Mouse (Mus musculus) layer of hippocampus, adult 18-20 months (tissue): ENCODE data around the gene Nfib. TPM values are rescaled to one million over a fixed set of nuclear protein-coding genes. Genes with fewer than 3 reads are reported as not detected.
A peak's percentile ranks its signal among the peaks of the same experiment; 100 is the strongest.

Experiments
- DNase-seq, 2 experiments: peaks; one replicate each; pipeline ENCODE4 v3.0.0; 2022; ENCODE audit warnings: low spot score in 2 of 2
- total RNA-seq, 2 experiments: library from RNA; stranded (reverse); gene quantifications; 2 replicates each; pipeline ENCODE4 v1.2.3; 2021

The Nfib gene
- total RNA-seq, 2 experiments from 2014 or later: 153 to 156 TPM

DNA sequence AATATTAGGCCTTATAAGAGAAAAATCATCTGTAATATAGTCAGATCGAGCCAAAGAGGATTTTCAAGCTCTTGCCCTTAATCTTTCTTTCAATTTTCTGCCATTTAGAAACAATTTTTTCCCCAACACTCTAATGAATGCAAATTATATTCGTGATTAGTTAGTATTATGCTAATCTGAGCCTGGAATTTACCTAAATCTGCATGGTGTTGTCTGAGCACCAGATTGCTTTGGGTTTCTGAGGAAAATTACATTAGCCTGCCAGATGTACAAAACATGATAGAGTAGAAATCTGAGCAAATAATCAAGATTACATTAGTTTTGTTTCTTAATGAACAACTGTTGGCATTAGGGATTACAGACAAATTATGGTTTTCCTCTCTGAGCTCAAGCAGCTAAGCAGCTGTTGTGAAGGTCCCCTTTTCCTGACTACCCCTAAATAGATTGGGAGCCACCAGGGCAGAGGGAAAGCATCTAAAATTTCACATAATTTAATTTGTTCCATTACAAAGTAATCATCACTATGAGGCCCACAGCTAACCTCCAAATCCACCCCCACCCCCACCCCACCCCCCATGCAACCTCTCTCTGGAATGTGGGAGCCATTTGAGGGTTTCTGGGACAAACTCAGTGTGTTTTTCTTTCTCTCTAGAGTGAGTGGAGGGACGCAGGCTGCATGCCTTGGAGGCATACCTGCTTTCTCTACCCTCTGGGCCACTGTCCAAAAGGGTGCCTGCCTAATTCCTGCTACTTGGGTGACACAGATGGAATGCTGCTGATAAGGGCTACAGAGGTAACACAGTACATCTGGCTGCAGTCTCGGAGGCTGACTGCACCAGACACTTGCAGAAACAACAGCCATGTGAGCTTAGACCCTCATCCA, 14.2 kb downstream of the Nfib start:
- DNase-seq: no peak

GRCm38 (mm10) chr4:82690267-82690666, 15.3 kb downstream of the Nfib start:
- peak in 1 of 2 experiments; percentile 41 for DNase-seq

- DNase-seq: no peak
These were observed 19.5 kb downstream of the Nfib start for GRCm38 (mm10) chr4:82686037-82686436.

- peak in 1 of 2 experiments; percentile 32 for DNase-seq
These were observed 21.3 kb downstream of the Nfib start for GRCm38 (mm10) chr4:82684088-82684715.

GRCm38 (mm10) chr4:82683583-82683982, 22.0 kb downstream of the Nfib start:
- no peak for DNase-seq

DNA sequence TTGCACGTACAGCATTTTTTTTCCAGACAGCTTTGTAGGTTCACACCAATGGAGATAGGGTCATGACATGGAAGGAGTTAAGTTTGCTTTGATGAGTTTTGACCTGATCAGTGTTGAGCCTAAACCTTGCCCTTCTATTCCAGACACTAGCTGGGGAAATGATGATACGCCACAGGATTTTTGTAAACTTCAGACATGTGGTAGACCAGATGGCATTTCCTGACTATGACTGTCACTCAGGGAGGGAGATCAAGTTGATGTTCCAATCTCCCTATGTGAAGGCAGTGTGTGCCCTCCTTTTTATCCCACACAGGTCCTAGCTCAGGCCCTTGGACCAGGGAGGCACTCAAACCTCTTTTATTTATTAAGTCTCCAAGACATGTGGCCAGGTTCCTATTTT, 29.4 kb downstream of the Nfib start:
- peak in 1 of 2 experiments; percentile 76 for DNase-seq

- DNase-seq: no peak
These were observed 38.2 kb downstream of the Nfib start for GRCm38 (mm10) chr4:82667271-82667872.

DNA sequence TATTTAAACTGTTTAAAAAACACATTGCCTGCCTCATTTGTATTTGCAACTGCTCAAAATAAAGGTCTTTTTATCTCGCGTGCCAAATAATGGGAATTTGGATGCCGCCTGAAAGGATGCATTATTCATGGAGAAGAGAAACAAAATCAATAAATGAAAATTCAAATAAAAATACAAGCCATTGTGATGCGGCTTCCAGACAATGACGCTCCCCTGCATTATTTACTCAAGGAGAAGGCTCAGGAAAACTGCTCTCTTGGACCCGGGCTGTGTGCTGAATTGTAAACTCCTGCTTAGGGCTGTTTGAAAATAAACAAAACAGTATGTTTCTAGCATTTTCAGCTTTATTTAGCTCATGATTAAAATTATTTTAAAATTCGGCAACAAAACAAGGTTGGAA, 41.1 kb downstream of the Nfib start:
- peak in 1 of 2 experiments; percentile 23 for DNase-seq

GRCm38 (mm10) chr4:82663749-82664381, 41.7 kb downstream of the Nfib start:
- DNase-seq: no peak

GRCm38 (mm10) chr4:82662626-82663025, 42.9 kb downstream of the Nfib start:
- DNase-seq: no peak

DNA sequence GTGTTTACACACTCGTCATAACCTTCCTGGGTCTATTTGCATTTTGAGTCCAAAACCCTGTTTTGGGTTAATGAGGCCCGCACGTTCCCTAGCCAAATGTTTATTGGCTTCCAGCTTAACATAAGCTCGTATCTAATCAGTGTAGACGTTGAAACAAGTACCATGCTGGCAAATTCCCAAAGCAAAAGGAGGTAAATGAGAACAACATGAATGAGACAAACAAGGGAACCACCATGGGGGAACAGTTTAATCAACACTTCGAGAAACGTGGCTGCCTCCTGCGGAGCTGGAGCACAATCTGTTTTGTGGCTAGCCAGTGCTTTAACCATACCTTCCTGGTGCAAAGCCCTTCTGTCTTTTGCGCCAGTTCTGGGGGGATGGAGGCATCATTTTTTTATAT, 43.3 kb downstream of the Nfib start:
- no peak for DNase-seq

DNA sequence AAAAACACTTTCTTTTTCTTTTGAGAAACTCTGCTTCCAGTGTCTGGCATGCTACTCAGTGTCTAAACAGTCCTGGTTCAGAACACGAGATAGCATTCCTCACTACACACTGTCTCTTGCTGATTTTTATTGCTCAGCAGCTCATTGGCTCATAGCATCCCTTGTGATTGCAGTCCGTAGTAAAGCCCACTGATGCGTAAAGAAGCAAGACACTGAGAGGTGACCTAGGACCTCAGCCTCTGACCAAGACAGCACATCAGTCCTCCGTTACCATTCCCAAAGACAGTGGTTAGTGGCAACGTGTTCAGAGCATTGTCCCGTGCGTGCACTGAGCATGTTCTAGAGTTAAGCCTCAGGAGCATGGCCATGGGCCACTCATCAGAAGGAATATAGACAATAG, 44.3 kb downstream of the Nfib start:
- DNase-seq: no peak

DNA sequence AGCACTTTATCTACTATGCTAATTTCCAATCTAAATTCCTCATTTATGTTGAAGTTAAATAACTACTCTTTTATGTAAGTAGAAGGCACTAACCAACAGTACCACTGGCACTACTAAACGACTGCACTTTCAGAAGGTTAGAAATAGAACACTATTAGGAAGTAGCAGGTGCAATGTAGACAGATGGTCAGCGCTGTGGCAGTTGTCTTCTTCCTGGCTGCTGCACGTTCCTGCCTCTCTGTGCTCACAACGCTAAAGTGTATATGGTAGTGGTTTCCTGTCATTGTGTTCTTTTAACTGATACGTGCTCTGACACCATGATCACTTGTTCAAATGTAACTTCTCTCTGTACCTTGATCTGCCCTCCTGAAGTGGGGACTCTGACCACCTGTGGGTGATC, 59.9 kb downstream of the Nfib start:
- no peak for DNase-seq

DNA sequence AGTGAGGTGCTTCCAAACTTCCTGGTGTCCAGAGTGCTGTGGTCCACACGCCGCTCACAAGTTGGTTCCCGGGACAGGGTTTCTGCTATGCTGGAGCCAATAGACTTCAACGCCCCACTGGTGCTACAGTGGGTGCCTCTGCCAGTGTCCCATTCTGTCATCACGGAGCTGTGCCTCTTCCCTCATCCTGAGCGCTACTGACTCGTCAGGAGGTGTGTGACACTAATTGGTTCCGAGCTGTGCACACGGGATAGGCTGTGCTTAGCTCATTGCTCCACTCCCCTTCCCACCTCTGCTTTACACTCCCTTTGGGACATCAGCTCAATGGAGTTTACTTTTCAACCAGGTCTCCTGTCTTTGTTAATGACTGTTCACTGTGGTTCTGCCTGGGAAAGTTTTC, 60.8 kb downstream of the Nfib start:
- DNase-seq: no peak

GRCm38 (mm10) chr4:82643734-82644085, 61.8 kb downstream of the Nfib start:
- DNase-seq: no peak

DNA sequence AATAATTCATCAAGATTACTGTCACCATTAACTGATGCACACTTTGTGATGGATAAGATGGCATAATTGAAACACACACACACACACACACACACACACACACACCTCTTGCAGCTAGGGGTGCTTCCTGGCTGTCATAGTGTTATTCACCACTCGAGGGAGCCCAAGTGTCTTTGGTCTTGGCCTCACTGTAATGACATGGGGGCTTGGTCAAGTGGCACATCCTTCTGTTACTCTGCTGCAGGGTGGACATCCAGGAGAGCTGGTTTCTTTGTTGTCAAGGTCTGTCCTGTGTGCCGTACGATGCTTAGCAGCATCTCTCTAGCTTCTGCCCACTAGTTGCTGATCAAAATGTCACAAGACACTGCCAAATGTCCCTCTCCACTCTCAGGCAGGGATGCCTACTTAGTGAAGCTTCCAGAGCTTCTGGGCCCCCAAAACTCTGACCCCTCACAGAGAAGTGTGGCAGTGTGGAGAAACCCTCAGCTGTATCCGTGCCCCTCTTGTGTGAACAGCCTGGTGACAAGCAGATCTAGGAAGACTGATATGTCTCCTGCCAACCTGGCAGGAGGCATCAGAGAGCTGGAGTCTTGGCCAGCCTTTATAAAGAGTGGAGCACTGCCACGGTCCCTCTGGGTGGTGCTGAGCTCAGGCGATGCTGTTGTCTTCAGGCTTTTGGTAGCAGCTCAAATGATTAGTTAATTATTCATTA, 62.4 kb downstream of the Nfib start:
- peak; percentile 19 to 62 for DNase-seq

- no peak for DNase-seq
These were observed 64.4 kb downstream of the Nfib start for GRCm38 (mm10) chr4:82641066-82641680.

DNA sequence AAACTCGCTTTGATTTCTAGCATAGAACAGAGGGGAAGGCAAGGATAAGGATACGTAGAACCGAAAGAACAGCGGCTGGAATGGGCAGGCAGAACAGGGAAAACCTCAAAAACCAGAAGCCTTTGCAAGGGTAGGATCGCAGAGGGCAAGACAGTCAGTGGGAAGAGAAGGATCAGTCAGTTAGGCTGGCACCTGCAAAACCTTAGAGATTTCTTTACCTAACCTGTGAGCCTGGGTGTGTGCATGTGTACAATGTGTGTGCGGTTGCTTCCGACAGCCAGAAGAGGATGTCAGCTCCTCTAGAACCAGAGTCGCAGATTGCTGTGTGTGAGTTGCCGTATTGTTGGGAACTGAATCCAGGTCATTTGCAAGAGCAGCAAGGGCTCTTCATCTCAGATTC, 67.3 kb downstream of the Nfib start:
- DNase-seq: no peak

GRCm38 (mm10) chr4:82637633-82638032, 67.9 kb downstream of the Nfib start:
- no peak for DNase-seq

GRCm38 (mm10) chr4:82636658-82637057, 68.9 kb downstream of the Nfib start:
- no peak for DNase-seq

GRCm38 (mm10) chr4:82635881-82636280, 69.7 kb downstream of the Nfib start:
- peak in 1 of 2 experiments; percentile 15 for DNase-seq
